12 mouse cellular contexts compared by ENCODE assay signal in genomic region chr11:95791787-95792186, GRCm38 (mm10). TPM values are rescaled to one million over a fixed set of nuclear protein-coding genes. Genes with fewer than 3 reads are reported as not detected.
DNase-seq lines count a peak whose midpoint lies in the region; ATAC-seq lines count a peak whose summit lies in the region.
"Had no signal": no experiment of that assay in that cellular context is flagged by ENCODE, and none has a peak within 500 bp of the region (broad histone marks: within the 10 kb centered on the region; RNA-seq: fewer than 3 reads in every experiment).

No protein-coding gene starts in this region.

- DNase-seq in liver, embryonic 11.5 days (ENCODE audit: low spot score) = no peak
- peak; percentile 22 to 54 for DNase-seq in frontal cortex, postnatal 10 days (ENCODE audit: low spot score in 2 of 2)
- DNase-seq in left cerebral cortex, adult 18-20 months (ENCODE audit: low spot score in 2 of 2) = peak; percentile 49 to 59
- no peak for DNase-seq in spleen, postnatal 10 days (ENCODE audit: low spot score in 2 of 2)
- DNase-seq: adrenal gland, adult 2 months; lung, postnatal 14 days had no signal

- H3K27me3 ChIP-seq in liver, embryonic 15.5 days = peaks cover 33% of the 10 kb centered on the region
- peaks cover 11% of the 10 kb centered on the region for H3K27me3 ChIP-seq in liver, embryonic 11.5 days (replicated peaks; ENCODE audit: control insufficient read depth, insufficient read depth, low read length)
- H3K27me3 ChIP-seq in kidney, embryonic 14.5 days (ENCODE audit: control insufficient read depth, insufficient read depth, low read length) = no peaks in the 10 kb centered on the region; the same call in none of the 2 replicates

- H3K4me3 ChIP-seq in liver, embryonic 15.5 days (replicated peaks) = no peak overlapping the region
- H3K4me3 ChIP-seq in liver, embryonic 11.5 days (ENCODE audit: low read depth, low read length) = no peak overlapping the region
- no peak overlapping the region for H3K4me3 ChIP-seq in kidney, embryonic 14.5 days (ENCODE audit: low read length)
- H3K4me3 ChIP-seq: forebrain, embryonic 15.5 days; hindbrain, embryonic 13.5 days had no signal

- 0 out of 2 replicates have a peak, but pooled peaks cover 12% of the 10 kb centered on the region for H3K36me3 ChIP-seq in liver, embryonic 15.5 days (replicated peaks)
- H3K36me3 ChIP-seq in liver, embryonic 11.5 days (ENCODE audit: control insufficient read depth, insufficient read depth, low read length) = no peaks in the 10 kb centered on the region
- H3K36me3 ChIP-seq in kidney, embryonic 14.5 days (ENCODE audit: control insufficient read depth, insufficient read depth, low read length) = no peaks in the 10 kb centered on the region
- H3K36me3 ChIP-seq: forebrain, embryonic 15.5 days; hindbrain, embryonic 13.5 days had no signal

- H3K27ac ChIP-seq in liver, embryonic 15.5 days (replicated peaks) = peak overlapping the region; percentile 3
- H3K27ac ChIP-seq in liver, embryonic 11.5 days (ENCODE audit: low read depth, low read length) = no peak overlapping the region
- no peak overlapping the region for H3K27ac ChIP-seq in kidney, embryonic 14.5 days (ENCODE audit: low read depth, low read length)
- H3K27ac ChIP-seq: forebrain, embryonic 15.5 days; hindbrain, embryonic 13.5 days had no signal

- WGBS in liver, embryonic 15.5 days (ENCODE audit: insufficient replicate concordance) = 80% methylated on average over 13 of the region's 13 CpGs
- 78% methylated on average over 13 of the region's 13 CpGs for WGBS in liver, embryonic 11.5 days
- WGBS in kidney, embryonic 14.5 days = 63% methylated on average over 13 of the region's 13 CpGs

- no peak overlapping the region for H3K4me2 ChIP-seq in liver, embryonic 15.5 days
- H3K4me2 ChIP-seq in liver, embryonic 11.5 days = no peak overlapping the region
- no peak overlapping the region for H3K4me2 ChIP-seq in kidney, embryonic 14.5 days (replicated peaks; ENCODE audit: low read depth, low read length)
- H3K4me2 ChIP-seq: forebrain, embryonic 15.5 days; hindbrain, embryonic 13.5 days had no signal

- no peak overlapping the region for H3K9ac ChIP-seq in liver, embryonic 15.5 days
- no peak overlapping the region for H3K9ac ChIP-seq in liver, embryonic 11.5 days (ENCODE audit: low read depth, low read length)
- no peak overlapping the region for H3K9ac ChIP-seq in kidney, embryonic 14.5 days (ENCODE audit: low read depth, low read length)
- H3K9ac ChIP-seq: forebrain, embryonic 15.5 days; hindbrain, embryonic 13.5 days had no signal

- no peak for ATAC-seq in liver, embryonic 15.5 days (ENCODE audit: insufficient read depth)
- ATAC-seq in liver, embryonic 11.5 days (replicated peaks; ENCODE audit: low FRiP score) = no peak
- no peak for ATAC-seq in kidney, embryonic 14.5 days (ENCODE audit: low FRiP score, low TSS enrichment)
- no peak for ATAC-seq in activated CD4-positive, CD25-positive, alpha-beta regulatory T cell, adult 4 months
- ATAC-seq: forebrain, embryonic 15.5 days had no signal

- no peaks in the 10 kb centered on the region for H3K9me3 ChIP-seq in liver, embryonic 15.5 days (replicated peaks)
- H3K9me3 ChIP-seq in liver, embryonic 11.5 days (ENCODE audit: control insufficient read depth, low read length) = no peaks in the 10 kb centered on the region
- no peaks in the 10 kb centered on the region for H3K9me3 ChIP-seq in kidney, embryonic 14.5 days (ENCODE audit: control insufficient read depth, low read length)
- H3K9me3 ChIP-seq: forebrain, embryonic 15.5 days; G1E; hindbrain, embryonic 13.5 days had no signal

- H3K4me1 ChIP-seq in liver, embryonic 15.5 days (replicated peaks) = peaks cover 43% of the 10 kb centered on the region
- peaks cover 17% of the 10 kb centered on the region for H3K4me1 ChIP-seq in liver, embryonic 11.5 days (replicated peaks; ENCODE audit: control insufficient read depth, insufficient read depth, low read length)
- peaks cover 4% of the 10 kb centered on the region; the same call in 1 of the 2 replicates for H3K4me1 ChIP-seq in kidney, embryonic 14.5 days (ENCODE audit: control insufficient read depth, insufficient read depth, low read length)

RNA-seq across cellular contexts. Expression of gene Phospho1, which starts 32.5 kb away (rescaled TPM):
- polyA plus RNA-seq in liver, embryonic 15.5 days (2015; fragmentation: Nextera tagmentation; extraction: Ambion mirVana) = 6.4 and 7.1 TPM in 2 replicates
- polyA plus RNA-seq in liver, embryonic 11.5 days (2014; fragmentation: Nextera tagmentation; extraction: Ambion mirVana) = 0.48 and 0.74 TPM in 2 replicates
- total RNA-seq in left cerebral cortex, adult 18-20 months (2021) = 10 to 100 TPM; 65.2 to 87.4 TPM
- not detected in 2 replicates for polyA plus RNA-seq in kidney, embryonic 14.5 days (2014; fragmentation: Nextera tagmentation; extraction: Ambion mirVana)
- not detected for polyA plus RNA-seq in activated CD4-positive, CD25-positive, alpha-beta regulatory T cell, adult 4 months (2017; shearing (Covaris generic))
- polyA plus RNA-seq: forebrain, embryonic 15.5 days; hindbrain, embryonic 13.5 days had no signal

RNA-seq across cellular contexts. Expression of gene Gngt2, which starts 45.2 kb away (rescaled TPM):
- polyA plus RNA-seq in liver, embryonic 15.5 days (2015; fragmentation: Nextera tagmentation; extraction: Ambion mirVana) = 20.1 and 22.1 TPM in 2 replicates
- polyA plus RNA-seq in liver, embryonic 11.5 days (2014; fragmentation: Nextera tagmentation; extraction: Ambion mirVana) = 19.5 and 22.3 TPM in 2 replicates
- 1 to 10 TPM; 2.8 to 4.5 TPM for total RNA-seq in left cerebral cortex, adult 18-20 months (2021)
- 19.5 and 26.0 TPM in 2 replicates for polyA plus RNA-seq in kidney, embryonic 14.5 days (2014; fragmentation: Nextera tagmentation; extraction: Ambion mirVana)
- polyA plus RNA-seq in activated CD4-positive, CD25-positive, alpha-beta regulatory T cell, adult 4 months (2017; shearing (Covaris generic)) = 10 to 100 TPM; 47.5 to 58.4 TPM

RNA-seq across cellular contexts. Expression of gene Abi3, which starts 50.5 kb away (rescaled TPM):
- 6.9 and 7.0 TPM in 2 replicates for polyA plus RNA-seq in liver, embryonic 15.5 days (2015; fragmentation: Nextera tagmentation; extraction: Ambion mirVana)
- 6.4 and 7.9 TPM in 2 replicates for polyA plus RNA-seq in liver, embryonic 11.5 days (2014; fragmentation: Nextera tagmentation; extraction: Ambion mirVana)
- 1 to 10 TPM; 7.3 to 8.0 TPM for total RNA-seq in left cerebral cortex, adult 18-20 months (2021)
- polyA plus RNA-seq in kidney, embryonic 14.5 days (2014; fragmentation: Nextera tagmentation; extraction: Ambion mirVana) = 3.9 and 9.8 TPM in 2 replicates
- polyA plus RNA-seq in activated CD4-positive, CD25-positive, alpha-beta regulatory T cell, adult 4 months (2017; shearing (Covaris generic)) = 10 to 100 TPM; 58.8 to 59.2 TPM

Comparison
In these comparisons a context has a peak if more than half of its experiments do, and no peak if none do; other contexts are left out.
1. DNase-seq: peak in frontal cortex, postnatal 10 days (2 of 2) and left cerebral cortex, adult 18-20 months (2 of 2); none in liver, embryonic 11.5 days (single experiment) and spleen, postnatal 10 days (0 of 2).